8 mouse cellular contexts compared by ENCODE assay signal in genomic region chr4:44424831-44425704, GRCm38 (mm10).
A peak's percentile ranks its signal among the peaks of the same experiment; 100 is the strongest.
DNase-seq lines count a peak whose midpoint lies in the region; ATAC-seq and TF ChIP-seq lines count a peak whose summit lies in the region.

No protein-coding gene starts in this region.

- no peaks in the 10 kb centered on the region for H3K9me3 ChIP-seq in kidney, postnatal 0 days (replicated peaks; ENCODE audit: low read length)
- H3K9me3 ChIP-seq in hindbrain, embryonic 10.5 days: no peaks in the 10 kb centered on the region
- no peaks in the 10 kb centered on the region for H3K9me3 ChIP-seq in midbrain, embryonic 12.5 days

- no peak for ATAC-seq in kidney, postnatal 0 days (replicated peaks; ENCODE audit: low FRiP score, low read depth)
- peak; percentile 56 for ATAC-seq in midbrain, embryonic 12.5 days (ENCODE audit: low FRiP score, low read depth)

- no peaks in the 10 kb centered on the region for H3K36me3 ChIP-seq in kidney, postnatal 0 days (ENCODE audit: insufficient read depth, low read length)
- no peaks in the 10 kb centered on the region for H3K36me3 ChIP-seq in kidney, adult 2 months (ENCODE audit: control insufficient read depth, insufficient read depth, low read length)
- no peaks in the 10 kb centered on the region for H3K36me3 ChIP-seq in hindbrain, embryonic 10.5 days
- no peaks in the 10 kb centered on the region for H3K36me3 ChIP-seq in midbrain, embryonic 12.5 days

- H3K4me3 ChIP-seq in kidney, postnatal 0 days (replicated peaks; ENCODE audit: low read depth, low read length): peak overlapping the region; percentile 36
- H3K4me3 ChIP-seq in kidney, adult 2 months (ENCODE audit: insufficient read depth, low read depth, low read length): no peak overlapping the region
- H3K4me3 ChIP-seq in brown adipose tissue, adult 24 weeks (ENCODE audit: insufficient read depth, low read depth, low read length): peak overlapping the region; percentile 26; the same call in 1 of the 2 replicates
- peak overlapping the region; percentile 59 for H3K4me3 ChIP-seq in hindbrain, embryonic 10.5 days
- H3K4me3 ChIP-seq in midbrain, embryonic 12.5 days: peak overlapping the region; percentile 57

- WGBS in kidney, postnatal 0 days: under 1% methylated on average over 56 of the region's 56 CpGs
- WGBS in kidney, adult 2 months: under 1% methylated on average over 56 of the region's 56 CpGs
- WGBS in hindbrain, embryonic 10.5 days: under 1% methylated on average over 56 of the region's 56 CpGs
- 1% methylated on average over 56 of the region's 56 CpGs for WGBS in midbrain, embryonic 12.5 days

- H3K4me2 ChIP-seq in kidney, postnatal 0 days (ENCODE audit: low read length): peak overlapping the region; percentile 75
- H3K4me2 ChIP-seq in midbrain, embryonic 12.5 days (replicated peaks): peak overlapping the region; percentile 99

- peaks cover 5% of the 10 kb centered on the region; the same call in 1 of the 2 replicates for H3K4me1 ChIP-seq in kidney, postnatal 0 days (replicated peaks; ENCODE audit: insufficient read depth, low read length)
- H3K4me1 ChIP-seq in kidney, adult 2 months (ENCODE audit: control insufficient read depth, insufficient read depth, low read length): no peaks in the 10 kb centered on the region
- H3K4me1 ChIP-seq in brown adipose tissue, adult 24 weeks (ENCODE audit: control insufficient read depth, insufficient read depth, insufficient read length, low read length): no peaks in the 10 kb centered on the region; the same call in 1 of the 2 replicates
- H3K4me1 ChIP-seq in hindbrain, embryonic 10.5 days (replicated peaks): peaks cover 13% of the 10 kb centered on the region
- peaks cover 12% of the 10 kb centered on the region; the same call in 1 of the 2 replicates for H3K4me1 ChIP-seq in midbrain, embryonic 12.5 days

- DNase-seq in kidney, postnatal 0 days (ENCODE audit: low spot score): peak; percentile 12
- no peak for DNase-seq in kidney, adult 2 months
- DNase-seq in hindbrain, embryonic 10.5 days (ENCODE audit: low spot score): peak; percentile 62
- no peak for DNase-seq in urinary bladder, adult 18-20 months (ENCODE audit: low spot score in 2 of 2)
- DNase-seq in layer of hippocampus, adult 18-20 months (ENCODE audit: low spot score in 2 of 2): no peak
- DNase-seq in adrenal gland, postnatal 14 days: no peak

- TF ChIP-seq CTCF in kidney, postnatal 0 days (IDR thresholded peaks at IDR 0.05; ENCODE audit: low read depth): no peak
- TF ChIP-seq CTCF in kidney, adult 2 months (conservative IDR thresholded peaks at IDR 0.05; ENCODE audit: insufficient read depth, insufficient read length, low read depth, low read length): no peak

- no peak for TF ChIP-seq POLR2A in kidney, adult 2 months (IDR thresholded peaks at IDR 0.05; ENCODE audit: low read depth, low read length)

- no peak overlapping the region for H3K9ac ChIP-seq in kidney, postnatal 0 days (ENCODE audit: low read depth, low read length)
- H3K9ac ChIP-seq in midbrain, embryonic 12.5 days (replicated peaks): peak overlapping the region; percentile 64

- no peak overlapping the region for H3K27ac ChIP-seq in kidney, postnatal 0 days
- H3K27ac ChIP-seq in kidney, adult 2 months (ENCODE audit: insufficient read depth, low read depth, low read length): no peak overlapping the region
- H3K27ac ChIP-seq in brown adipose tissue, adult 24 weeks (replicated peaks; ENCODE audit: low read depth, low read length): no peak overlapping the region
- peak overlapping the region; percentile 75 for H3K27ac ChIP-seq in hindbrain, embryonic 10.5 days
- peak overlapping the region; percentile 61; the same call in 1 of the 2 replicates for H3K27ac ChIP-seq in midbrain, embryonic 12.5 days (replicated peaks)

- peaks cover 14% of the 10 kb centered on the region; the same call in 1 of the 2 replicates for H3K27me3 ChIP-seq in kidney, postnatal 0 days (ENCODE audit: insufficient read depth, low read length)
- H3K27me3 ChIP-seq in kidney, adult 2 months (replicated peaks; ENCODE audit: control insufficient read depth, insufficient read depth, low read length): peaks cover 2% of the 10 kb centered on the region
- peaks cover 79% of the 10 kb centered on the region for H3K27me3 ChIP-seq in hindbrain, embryonic 10.5 days (ENCODE audit: insufficient read depth, poor library complexity, severe bottlenecking)
- peaks cover 66% of the 10 kb centered on the region for H3K27me3 ChIP-seq in midbrain, embryonic 12.5 days

Comparison
In these comparisons a context has a peak if more than half of its experiments do, and no peak if none do; other contexts are left out.
1. DNase-seq: peak in kidney, postnatal 0 days (single experiment) and hindbrain, embryonic 10.5 days (single experiment); none in kidney, adult 2 months (single experiment), urinary bladder, adult 18-20 months (0 of 2), layer of hippocampus, adult 18-20 months (0 of 2) and adrenal gland, postnatal 14 days (single experiment).
2. H3K27ac ChIP-seq: peak in hindbrain, embryonic 10.5 days (single experiment) and midbrain, embryonic 12.5 days (single experiment); none in kidney, postnatal 0 days (single experiment), kidney, adult 2 months (single experiment) and brown adipose tissue, adult 24 weeks (single experiment).